Mouse (Mus musculus): Measurements from ENCODE around the gene Zfp324. TPM values are rescaled to one million over a fixed set of nuclear protein-coding genes. Genes with fewer than 3 reads are reported as not detected.
"Not testable (repeated sequence)": the region's sequence is repeated elsewhere in the genome, so short reads cannot be mapped to it uniquely, and the experiment has no call there.

Gene Zfp324
- polyA plus RNA-seq (2015; fragmentation: Nextera tagmentation; extraction: Ambion mirVana) = 8.3 and 8.8 TPM in 2 replicates

GRCm38 (mm10) chr7:12965678-12966091, at the start of gene Zfp324:
Gene Zfp324, plus strand, starts transcription at chr7:12965838.
- Histone ChIP-seq H3K4me2 (ENCODE audit: low read depth, low read length) (peak within 1 kb of the TSS; percentile 92), H3K36me3 (ENCODE audit: control insufficient read depth, insufficient read depth, low read length) (peaks cover 12% of the 10 kb centered on the region; the same call in 1 of the 2 replicates), H3K9me3 (replicated peaks; ENCODE audit: control insufficient read depth, low read length) (no peaks in the 10 kb centered on the region), H3K27me3 (ENCODE audit: control insufficient read depth, insufficient read depth, low read length) (no peaks in the 10 kb centered on the region), H3K27ac (ENCODE audit: low read length) (peak within 1 kb of the TSS; percentile 89), H3K4me1 (ENCODE audit: control insufficient read depth, insufficient read depth, low read length) (peaks cover 13% of the 10 kb centered on the region), H3K9ac (ENCODE audit: low read length) (peak within 1 kb of the TSS; percentile 96), H3K4me3 (replicated peaks; ENCODE audit: low read length) (peak within 1 kb of the TSS; percentile 78)
- WGBS = under 1% methylated on average over 23 of the region's 23 CpGs
- ATAC-seq (ENCODE audit: insufficient read depth, low FRiP score) = peak; percentile 92

GRCm38 (mm10) chr7:12920495-12920894, 45.1 kb upstream of the Zfp324 start:
- 75% methylated on average over 7 of the region's 8 CpGs for WGBS
- Histone ChIP-seq H3K4me1 (ENCODE audit: control insufficient read depth, insufficient read depth, low read length) (peaks cover 12% of the 10 kb centered on the region), H3K36me3 (ENCODE audit: control insufficient read depth, insufficient read depth, low read length) (peaks cover 24% of the 10 kb centered on the region)
- H3K4me3 ChIP-seq (replicated peaks; ENCODE audit: low read length); H3K4me2 ChIP-seq (ENCODE audit: low read depth, low read length); H3K27ac ChIP-seq (ENCODE audit: low read length); H3K27me3 ChIP-seq (ENCODE audit: control insufficient read depth, insufficient read depth, low read length); H3K9me3 ChIP-seq (replicated peaks; ENCODE audit: control insufficient read depth, low read length); H3K9ac ChIP-seq (ENCODE audit: low read length); ATAC-seq (ENCODE audit: insufficient read depth, low FRiP score): not testable (repeated sequence)

GRCm38 (mm10) chr7:12921318-12921704, 44.3 kb upstream of the Zfp324 start:
- H3K27ac ChIP-seq (ENCODE audit: low read length) = peak overlapping the region; percentile 97
- peak overlapping the region; percentile 93 for H3K9ac ChIP-seq (ENCODE audit: low read length)
- peak overlapping the region; percentile 93 for H3K4me2 ChIP-seq (ENCODE audit: low read depth, low read length)
- 0 out of 2 replicates have a peak, but pooled peaks have one; percentile 0 for ATAC-seq (ENCODE audit: insufficient read depth, low FRiP score)
- no peaks in the 10 kb centered on the region for H3K27me3 ChIP-seq (ENCODE audit: control insufficient read depth, insufficient read depth, low read length)
- H3K36me3 ChIP-seq (ENCODE audit: control insufficient read depth, insufficient read depth, low read length) = peaks cover 32% of the 10 kb centered on the region
- H3K4me1 ChIP-seq (ENCODE audit: control insufficient read depth, insufficient read depth, low read length) = peaks cover 12% of the 10 kb centered on the region
- peak overlapping the region; percentile 89 for H3K4me3 ChIP-seq (replicated peaks; ENCODE audit: low read length)
- no peaks in the 10 kb centered on the region for H3K9me3 ChIP-seq (replicated peaks; ENCODE audit: control insufficient read depth, low read length)
- WGBS = 0% methylated on average over 3 of the region's 3 CpGs

DNA sequence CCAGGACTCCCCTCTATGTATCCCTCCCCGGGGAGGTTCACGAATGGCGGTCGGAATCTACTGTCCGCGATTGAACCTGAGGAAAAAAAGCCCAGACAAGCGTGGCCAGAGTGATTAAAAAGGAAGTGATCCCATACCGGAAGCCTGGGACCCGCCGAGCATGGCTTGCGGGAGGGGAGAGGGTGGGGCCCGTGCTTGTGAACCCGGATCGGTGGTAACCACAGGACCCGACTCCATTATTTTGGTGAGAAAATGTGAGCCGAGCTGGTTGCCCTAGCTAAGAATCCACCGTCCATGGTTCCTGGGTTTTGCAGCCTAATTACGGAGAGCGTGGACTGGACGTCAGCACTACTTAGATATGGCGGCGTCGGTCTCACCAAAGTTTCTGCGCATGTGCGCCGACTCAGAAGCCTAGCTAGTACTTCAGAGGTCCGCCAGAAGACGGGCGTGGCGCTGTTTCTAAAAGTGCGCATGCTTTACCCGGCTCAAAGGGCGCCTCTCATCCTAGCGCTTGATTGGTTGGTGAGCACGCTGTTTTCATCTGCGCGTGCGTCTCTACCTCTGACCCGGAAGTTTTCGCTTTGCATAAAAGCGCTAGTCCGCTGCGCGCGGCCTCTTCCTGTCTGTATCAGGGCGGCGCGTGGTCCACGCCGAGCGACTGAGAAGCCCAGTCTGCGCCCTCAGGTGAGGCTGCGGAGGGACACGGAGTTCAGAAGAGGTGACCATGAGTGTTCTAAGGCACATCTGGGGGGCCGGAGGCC, 43.8 kb upstream of the Zfp324 start, which contains the start of gene Rps5:
TSS of gene Rps5 (plus strand) at position 586 of the 761 bp plus-strand sequence.
- Histone ChIP-seq H3K9me3 (replicated peaks; ENCODE audit: control insufficient read depth, low read length) (no peaks in the 10 kb centered on the region), H3K27ac (ENCODE audit: low read length) (peak within 1 kb of the TSS; percentile 97), H3K27me3 (ENCODE audit: control insufficient read depth, insufficient read depth, low read length) (no peaks in the 10 kb centered on the region), H3K9ac (ENCODE audit: low read length) (peak within 1 kb of the TSS; percentile 93), H3K4me3 (replicated peaks; ENCODE audit: low read length) (peak within 1 kb of the TSS; percentile 89), H3K36me3 (ENCODE audit: control insufficient read depth, insufficient read depth, low read length) (peaks cover 38% of the 10 kb centered on the region), H3K4me2 (ENCODE audit: low read depth, low read length) (peak within 1 kb of the TSS; percentile 98), H3K4me1 (ENCODE audit: control insufficient read depth, insufficient read depth, low read length) (peaks cover 16% of the 10 kb centered on the region)
- under 1% methylated on average over 55 of the region's 55 CpGs for WGBS
- ATAC-seq (ENCODE audit: insufficient read depth, low FRiP score) = peak; percentile 98

DNA sequence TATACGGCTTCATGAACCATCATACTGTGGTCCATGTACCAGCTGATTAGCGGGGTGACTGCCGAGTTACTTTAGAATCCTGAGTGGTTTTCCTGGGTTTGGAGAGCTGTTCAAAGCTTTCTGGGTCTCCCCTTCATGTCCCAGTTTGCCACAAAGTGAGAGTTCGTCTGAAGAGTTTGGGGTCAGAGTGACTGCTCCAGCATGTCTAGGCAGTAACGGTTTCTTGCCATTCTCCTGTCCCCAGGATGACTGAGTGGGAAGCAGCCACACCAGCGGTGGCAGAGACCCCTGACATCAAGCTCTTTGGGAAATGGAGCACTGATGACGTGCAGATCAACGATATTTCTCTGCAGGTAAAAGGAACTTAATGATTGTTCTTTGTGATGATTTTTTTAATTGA, 42.9 kb upstream of the Zfp324 start:
- H3K9ac ChIP-seq (ENCODE audit: low read length) = peak overlapping the region; percentile 92
- H3K4me2 ChIP-seq (ENCODE audit: low read depth, low read length) = peak overlapping the region; percentile 98
- peaks cover 39% of the 10 kb centered on the region for H3K36me3 ChIP-seq (ENCODE audit: control insufficient read depth, insufficient read depth, low read length)
- ATAC-seq (ENCODE audit: insufficient read depth, low FRiP score) = no peak
- peaks cover 23% of the 10 kb centered on the region for H3K4me1 ChIP-seq (ENCODE audit: control insufficient read depth, insufficient read depth, low read length)
- H3K27me3 ChIP-seq (ENCODE audit: control insufficient read depth, insufficient read depth, low read length) = no peaks in the 10 kb centered on the region
- no peaks in the 10 kb centered on the region for H3K9me3 ChIP-seq (replicated peaks; ENCODE audit: control insufficient read depth, low read length)
- peak overlapping the region; percentile 46 for H3K27ac ChIP-seq (ENCODE audit: low read length)
- peak overlapping the region; percentile 89 for H3K4me3 ChIP-seq (replicated peaks; ENCODE audit: low read length)
- 1% methylated on average over 8 of the region's 8 CpGs for whole genome bisulfite sequencing

DNA sequence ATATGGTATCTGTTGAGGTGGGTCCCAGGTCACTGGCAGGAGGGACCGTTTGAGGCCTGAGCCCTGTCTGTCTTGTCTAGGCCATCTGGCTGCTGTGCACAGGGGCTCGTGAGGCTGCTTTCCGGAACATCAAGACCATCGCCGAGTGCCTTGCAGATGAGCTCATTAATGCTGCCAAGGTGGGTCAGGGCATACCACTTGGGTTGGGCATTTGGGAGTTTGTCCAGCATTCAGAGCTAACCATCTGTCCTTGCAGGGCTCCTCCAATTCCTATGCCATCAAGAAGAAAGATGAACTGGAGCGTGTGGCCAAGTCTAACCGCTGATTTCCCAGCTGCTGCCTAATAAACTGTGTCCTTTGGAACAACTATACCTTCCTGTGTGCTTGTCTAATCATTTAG, 39.3 kb upstream of the Zfp324 start:
- H3K36me3 ChIP-seq (ENCODE audit: control insufficient read depth, insufficient read depth, low read length) = peaks cover 39% of the 10 kb centered on the region
- H3K27ac ChIP-seq (ENCODE audit: low read length) = no peak overlapping the region; the same call in 1 of the 2 replicates
- WGBS = 80% methylated on average over 7 of the region's 7 CpGs
- no peaks in the 10 kb centered on the region for H3K9me3 ChIP-seq (replicated peaks; ENCODE audit: control insufficient read depth, low read length)
- no peak overlapping the region for H3K9ac ChIP-seq (ENCODE audit: low read length)
- no peak overlapping the region for H3K4me2 ChIP-seq (ENCODE audit: low read depth, low read length)
- ATAC-seq (ENCODE audit: insufficient read depth, low FRiP score) = no peak
- no peaks in the 10 kb centered on the region for H3K27me3 ChIP-seq (ENCODE audit: control insufficient read depth, insufficient read depth, low read length)
- H3K4me3 ChIP-seq (replicated peaks; ENCODE audit: low read length) = no peak overlapping the region
- H3K4me1 ChIP-seq (ENCODE audit: control insufficient read depth, insufficient read depth, low read length) = peaks cover 26% of the 10 kb centered on the region

DNA sequence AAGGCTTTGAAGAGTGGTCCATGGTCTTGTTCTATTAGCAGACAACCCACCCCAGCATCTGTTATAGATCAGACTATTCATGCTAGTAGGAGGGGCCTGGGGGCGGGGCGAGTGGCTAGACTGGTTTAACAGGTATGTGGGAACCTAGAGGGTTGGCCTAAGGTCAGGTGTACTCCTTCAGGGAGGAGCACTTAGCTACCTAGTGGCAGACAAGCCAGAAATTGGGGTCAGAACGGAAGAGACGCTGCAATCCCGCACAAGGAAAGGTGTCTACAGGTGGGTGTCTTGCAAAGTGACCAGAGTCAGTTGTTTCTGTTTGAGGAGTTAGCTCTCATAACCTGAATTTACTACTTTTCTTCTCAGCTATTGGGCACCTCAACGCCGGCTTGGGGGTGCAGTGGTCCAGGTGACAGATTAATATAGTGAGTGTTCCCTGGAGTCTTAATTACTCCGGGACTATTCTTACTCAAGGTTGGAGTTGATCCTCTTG, 38.4 kb upstream of the Zfp324 start, which contains the start of gene Rnf225:
TSS of gene Rnf225 (plus strand) at position 226 of the 490 bp plus-strand sequence.
- no peaks in the 10 kb centered on the region for H3K9me3 ChIP-seq (replicated peaks; ENCODE audit: control insufficient read depth, low read length)
- ATAC-seq (ENCODE audit: insufficient read depth, low FRiP score) = peak; percentile 83
- no peaks in the 10 kb centered on the region for H3K27me3 ChIP-seq (ENCODE audit: control insufficient read depth, insufficient read depth, low read length)
- peak within 1 kb of the TSS; percentile 72 for H3K4me2 ChIP-seq (ENCODE audit: low read depth, low read length)
- H3K9ac ChIP-seq (ENCODE audit: low read length) = peak within 1 kb of the TSS; percentile 70
- WGBS = 23% methylated on average over 8 of the region's 8 CpGs
- H3K27ac ChIP-seq (ENCODE audit: low read length) = peak within 1 kb of the TSS; percentile 63
- peaks cover 26% of the 10 kb centered on the region for H3K4me1 ChIP-seq (ENCODE audit: control insufficient read depth, insufficient read depth, low read length)
- H3K4me3 ChIP-seq (replicated peaks; ENCODE audit: low read length) = peak within 1 kb of the TSS; percentile 45
- peaks cover 39% of the 10 kb centered on the region for H3K36me3 ChIP-seq (ENCODE audit: control insufficient read depth, insufficient read depth, low read length)

- WGBS = 6% methylated on average over 65 of the region's 65 CpGs
- Histone ChIP-seq H3K4me3 (replicated peaks; ENCODE audit: low read length) (peak overlapping the region; percentile 45), H3K36me3 (ENCODE audit: control insufficient read depth, insufficient read depth, low read length) (peaks cover 39% of the 10 kb centered on the region)
Observed at GRCm38 (mm10) chr7:12927693-12928589, 37.7 kb upstream of the Zfp324 start.

More at GRCm38 (mm10) chr7:12927693-12928589, 37.7 kb upstream of the Zfp324 start:
- Histone ChIP-seq H3K27me3 (ENCODE audit: control insufficient read depth, insufficient read depth, low read length) (no peaks in the 10 kb centered on the region), H3K27ac (ENCODE audit: low read length) (peak overlapping the region; percentile 44; the same call in 1 of the 2 replicates), H3K4me2 (ENCODE audit: low read depth, low read length) (peak overlapping the region; percentile 72), H3K4me1 (ENCODE audit: control insufficient read depth, insufficient read depth, low read length) (peaks cover 24% of the 10 kb centered on the region), H3K9me3 (replicated peaks; ENCODE audit: control insufficient read depth, low read length) (no peaks in the 10 kb centered on the region), H3K9ac (ENCODE audit: low read length) (peak overlapping the region; percentile 70)
- ATAC-seq (ENCODE audit: insufficient read depth, low FRiP score) = peak; percentile 19; the same call in 1 of the 2 replicates

All from stomach, embryonic 16.5 days (tissue).